Mouse (Mus musculus) heart, embryonic 14.5 days (tissue): ENCODE results near the gene Vmn1r174. TPM values are rescaled to one million over a fixed set of nuclear protein-coding genes. Genes with fewer than 3 reads are reported as not detected.
"Not testable (repeated sequence)": the region's sequence is repeated elsewhere in the genome, so short reads cannot be mapped to it uniquely, and the experiment has no call there.

Source experiments
- ATAC-seq: fragments of 200-750 bp; cut with Nextera tagmentation; 2 replicates; pipeline ENCODE4 v1.8.0; 2017; ENCODE audit warnings: low read depth, moderate TSS enrichment; ENCODE audit not compliant: insufficient number of reproducible peaks, insufficient read depth, low FRiP score
- H3K27ac ChIP-seq, 2 experiments: fragments of 200-500 bp in 1 of 2; fragments of 300-500 bp in 1 of 2; sonication (generic) in 1 of 2; replicated peaks in 1 of 2; 2 replicates each; pipeline ENCODE4 v1.5.1; 2012 to 2014; ENCODE audit warnings: low read depth in 2 of 2, low read length in 2 of 2, control low read depth in 1 of 2, mild to moderate bottlenecking in 1 of 2, mixed read lengths in 1 of 2; ENCODE audit not compliant: control insufficient read depth in 1 of 2, insufficient read depth in 1 of 2
- H3K27me3 ChIP-seq: fragments of 300-500 bp; sonication (generic); 2 replicates; pipeline ENCODE4 v1.6.1; 2014; ENCODE audit warnings: mild to moderate bottlenecking, low read length, control low read depth; ENCODE audit not compliant: control insufficient read depth, insufficient read depth
- H3K36me3 ChIP-seq: fragments of 300-500 bp; sonication (generic); 2 replicates; pipeline ENCODE4 v1.6.1; 2014; ENCODE audit warnings: mild to moderate bottlenecking, control low read depth, low read length, mixed read lengths; ENCODE audit not compliant: control insufficient read depth, insufficient read depth
- H3K4me1 ChIP-seq, 2 experiments: fragments of 200-500 bp in 1 of 2; fragments of 300-500 bp in 1 of 2; sonication (generic) in 1 of 2; 2 replicates each; pipeline ENCODE4 v1.6.1; 2012 to 2014; ENCODE audit warnings: low read length in 2 of 2, control low read depth in 1 of 2, mixed read lengths in 1 of 2; ENCODE audit not compliant: control insufficient read depth in 2 of 2, insufficient read depth in 2 of 2
- H3K4me2 ChIP-seq: fragments of 300-500 bp; sonication (generic); 2 replicates; pipeline ENCODE4 v1.6.1; 2014; ENCODE audit warnings: mild to moderate bottlenecking, low read length
- H3K4me3 ChIP-seq, 2 experiments: fragments of 200-500 bp in 1 of 2; fragments of 300-500 bp in 1 of 2; sonication (generic) in 1 of 2; 2 replicates each; pipeline ENCODE4 v1.5.1; 2012 to 2014; ENCODE audit warnings: low read length in 2 of 2, mild to moderate bottlenecking in 2 of 2, control low read depth in 1 of 2, low read depth in 1 of 2, moderate library complexity in 1 of 2; ENCODE audit not compliant: control insufficient read depth in 1 of 2, insufficient read depth in 1 of 2
- H3K9ac ChIP-seq: fragments of 300-500 bp; sonication (generic); 2 replicates; pipeline ENCODE4 v1.6.1; 2014; ENCODE audit warnings: mild to moderate bottlenecking, low read length
- H3K9me3 ChIP-seq: fragments of 300-500 bp; sonication (generic); 2 replicates; pipeline ENCODE4 v1.6.1; 2016; ENCODE audit warnings: low read length, control low read depth; ENCODE audit not compliant: control insufficient read depth
- WGBS: fragments of 180-500 bp; shearing (Covaris S2); extraction: QIAGEN DNeasy Blood & Tissue Kit; methylation state at CpG from one replicate; pipeline ENCODE4 v1.1.7; 2014; 5-methylcytosine and 5-hydroxymethylcytosine counted together
- polyA plus RNA-seq: library from polyadenylated mRNA; unstranded; fragments of >200 nt; fragmentation: Nextera tagmentation; extraction: Ambion mirVana; gene quantifications from 2 replicates; pipeline ENCODE4 v1.2.1, GENCODE M21; 2014

The Vmn1r174 gene
- not detected in 2 replicates for polyA plus RNA-seq

DNA sequence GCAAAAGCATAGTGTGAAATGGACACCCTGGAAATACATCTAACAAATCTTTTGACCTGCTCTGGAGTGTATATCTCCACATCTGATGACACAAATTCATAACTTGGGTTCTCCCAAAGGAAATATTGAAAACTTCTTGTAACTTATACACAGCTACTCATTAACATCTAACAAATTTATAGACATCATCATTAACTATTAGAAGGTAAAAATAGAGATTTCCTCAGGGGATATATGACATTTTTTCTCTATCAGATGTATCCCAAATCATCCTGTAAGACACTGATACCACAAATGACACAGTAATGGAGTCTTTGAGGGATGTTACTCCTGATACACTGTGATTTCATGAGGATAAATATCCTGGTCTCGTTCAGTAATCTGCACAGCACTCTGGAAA lies at the start of gene Vmn1r174:
Gene Vmn1r174 (plus strand): TSS at position 301 of the 400 bp plus-strand sequence.
- H3K27ac ChIP-seq, H3K9me3 ChIP-seq, H3K9ac ChIP-seq, H3K36me3 ChIP-seq, H3K4me2 ChIP-seq, H3K27me3 ChIP-seq, H3K4me3 ChIP-seq, ATAC-seq, H3K4me1 ChIP-seq: not testable (repeated sequence)
- 38% methylated on average over 1 of the region's 1 CpGs for WGBS

DNA sequence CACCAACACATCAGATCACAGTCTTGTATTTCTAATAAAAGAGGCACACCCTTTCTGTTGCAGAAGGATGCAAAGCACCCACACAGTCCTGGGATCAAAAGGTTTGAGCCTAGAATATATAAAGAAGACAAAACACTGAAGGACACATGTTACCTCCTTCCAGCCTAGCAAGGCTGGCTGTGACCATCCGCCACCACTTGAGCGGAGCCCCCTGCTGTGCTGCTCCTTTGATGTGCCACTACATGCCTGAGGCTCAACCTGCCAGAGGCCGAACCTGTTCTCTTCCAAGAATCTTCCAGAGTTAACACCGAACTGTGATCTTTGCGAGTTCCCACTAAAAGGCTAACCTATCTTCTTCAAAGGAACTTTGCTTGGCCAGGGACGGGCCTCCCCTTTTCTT lies 32.5 kb downstream of the Vmn1r174 start:
- Histone ChIP-seq H3K9ac (no peak overlapping the region), H3K36me3 (no peaks in the 10 kb centered on the region), H3K4me1 (no peaks in the 10 kb centered on the region), H3K4me3 (no peak overlapping the region), H3K27ac (no peak overlapping the region), H3K9me3 (peaks cover 46% of the 10 kb centered on the region), H3K4me2 (no peak overlapping the region), H3K27me3 (no peaks in the 10 kb centered on the region)
- 66% methylated on average over 6 of the region's 6 CpGs for WGBS
- ATAC-seq: no peak

- not testable (repeated sequence) for H3K4me3 ChIP-seq, H3K4me2 ChIP-seq, H3K4me1 ChIP-seq, H3K27me3 ChIP-seq, H3K9me3 ChIP-seq, H3K36me3 ChIP-seq, H3K9ac ChIP-seq, H3K27ac ChIP-seq, ATAC-seq
Measured at GRCm38 (mm10) chr7:23810543-23810942, 58.5 kb downstream of the Vmn1r174 start, which contains the start of gene Vmn1r175. Gene Vmn1r175, minus strand, starts transcription at chr7:23810643.

Other genes starting within 250 kb of the Vmn1r174 start
- not detected in 2 replicates for gene Vmn1r167, start 245.1 kb upstream of the Vmn1r174 start, polyA plus RNA-seq
- gene Vmn1r168, start 212.5 kb upstream of the Vmn1r174 start, polyA plus RNA-seq: not detected in 2 replicates
- gene Vmn1r169, start 176.7 kb upstream of the Vmn1r174 start, polyA plus RNA-seq: not detected in 2 replicates
- not detected in 2 replicates for gene Vmn1r170, start 146.1 kb upstream of the Vmn1r174 start, polyA plus RNA-seq
- gene Vmn1r171, start 121.5 kb upstream of the Vmn1r174 start, polyA plus RNA-seq: not detected in 2 replicates
- gene Vmn1r172, start 94.0 kb upstream of the Vmn1r174 start, polyA plus RNA-seq: not detected in 2 replicates
- gene Vmn1r173, start 51.6 kb upstream of the Vmn1r174 start, polyA plus RNA-seq: not detected in 2 replicates
- not detected in 2 replicates for gene Vmn1r175, start 58.4 kb downstream of the Vmn1r174 start, polyA plus RNA-seq
- gene Vmn1r176, start 85.1 kb downstream of the Vmn1r174 start, polyA plus RNA-seq: not detected in 2 replicates
- not detected in 2 replicates for gene Vmn1r177, start 114.2 kb downstream of the Vmn1r174 start, polyA plus RNA-seq
- not detected in 2 replicates for gene Vmn1r178, start 139.7 kb downstream of the Vmn1r174 start, polyA plus RNA-seq
- not detected in 2 replicates for gene Vmn1r179, start 174.7 kb downstream of the Vmn1r174 start, polyA plus RNA-seq
- not detected in 2 replicates for gene Vmn1r180, start 198.4 kb downstream of the Vmn1r174 start, polyA plus RNA-seq
- gene Vmn1r181, start 222.3 kb downstream of the Vmn1r174 start, polyA plus RNA-seq: not detected in 2 replicates
- gene V1rd19, start 249.4 kb downstream of the Vmn1r174 start, polyA plus RNA-seq: not detected in 2 replicates